Mouse (Mus musculus) neural tube, embryonic 15.5 days (tissue): Measurements from ENCODE around the gene Skap2. TPM values are rescaled to one million over a fixed set of nuclear protein-coding genes. Genes with fewer than 3 reads are reported as not detected.
A peak's percentile ranks its signal among the peaks of the same experiment; 100 is the strongest.

Source experiments
- ATAC-seq: fragments of 200-750 bp; cut with Nextera tagmentation; 2 replicates; pipeline ENCODE4 v1.8.0; 2017; ENCODE audit warnings: mild to moderate bottlenecking, moderate TSS enrichment, moderate library complexity; ENCODE audit not compliant: low FRiP score
- H3K27ac ChIP-seq: fragments of 300-500 bp; sonication (generic); replicated peaks from 2 replicates; pipeline ENCODE4 v1.5.1; 2015; ENCODE audit warnings: mild to moderate bottlenecking, inconsistent platforms
- H3K27me3 ChIP-seq: fragments of 300-500 bp; sonication (generic); replicated peaks from 2 replicates; pipeline ENCODE4 v1.6.1; 2015; ENCODE audit warnings: inconsistent platforms
- H3K36me3 ChIP-seq: fragments of 300-500 bp; sonication (generic); 2 replicates; pipeline ENCODE4 v1.6.1; 2015; ENCODE audit warnings: inconsistent platforms
- H3K4me1 ChIP-seq: fragments of 300-500 bp; sonication (generic); 2 replicates; pipeline ENCODE4 v1.6.1; 2015; ENCODE audit warnings: inconsistent platforms
- H3K4me2 ChIP-seq: fragments of 300-500 bp; sonication (generic); 2 replicates; pipeline ENCODE4 v1.6.1; 2015; ENCODE audit warnings: inconsistent platforms, mild to moderate bottlenecking, moderate library complexity
- H3K4me3 ChIP-seq: fragments of 300-500 bp; sonication (generic); replicated peaks from 2 replicates; pipeline ENCODE4 v1.5.1; 2015; ENCODE audit warnings: mild to moderate bottlenecking, inconsistent platforms
- H3K9ac ChIP-seq: fragments of 300-500 bp; sonication (generic); replicated peaks from 2 replicates; pipeline ENCODE4 v1.6.1; 2015; ENCODE audit warnings: mild to moderate bottlenecking, inconsistent platforms
- H3K9me3 ChIP-seq: fragments of 300-500 bp; sonication (generic); replicated peaks from 2 replicates; pipeline ENCODE4 v1.6.1; 2016; ENCODE audit warnings: inconsistent platforms
- WGBS: fragments of 180-500 bp; shearing (Covaris S2); methylation state at CpG from one replicate; pipeline ENCODE4 v1.1.7; 2015; ENCODE audit warnings: mixed read lengths; 5-methylcytosine and 5-hydroxymethylcytosine counted together
- polyA plus RNA-seq: library from polyadenylated mRNA; unstranded; fragments of >200 nt; fragmentation: Nextera tagmentation; extraction: Ambion mirVana; gene quantifications from 2 replicates; pipeline ENCODE4 v1.2.1, GENCODE M21; 2015

The Skap2 gene
- polyA plus RNA-seq, 1 experiment from 2014 or later: 29.5 TPM

GRCm38 (mm10) chr6:51927101-51927500 is 85.2 kb downstream of the Skap2 start:
- Histone ChIP-seq H3K4me2 (no peak overlapping the region), H3K27me3 (no peaks in the 10 kb centered on the region), H3K36me3 (no peaks in the 10 kb centered on the region), H3K4me1 (no peaks in the 10 kb centered on the region), H3K9me3 (no peaks in the 10 kb centered on the region), H3K27ac (no peak overlapping the region), H3K4me3 (no peak overlapping the region), H3K9ac (no peak overlapping the region)
- no peak for ATAC-seq
- WGBS: 74% methylated on average over 3 of the region's 3 CpGs

- H3K27me3 ChIP-seq: no peaks in the 10 kb centered on the region
- H3K4me1 ChIP-seq: no peaks in the 10 kb centered on the region
- ATAC-seq: no peak
- H3K36me3 ChIP-seq: no peaks in the 10 kb centered on the region
- H3K9ac ChIP-seq: no peak overlapping the region
- no peak overlapping the region for H3K4me3 ChIP-seq
- H3K4me2 ChIP-seq: no peak overlapping the region
- H3K9me3 ChIP-seq: no peaks in the 10 kb centered on the region
- WGBS: 83% methylated on average over 4 of the region's 4 CpGs
- H3K27ac ChIP-seq: no peak overlapping the region
Observed at GRCm38 (mm10) chr6:51921831-51922230, 90.5 kb downstream of the Skap2 start.

- H3K9ac ChIP-seq: no peak overlapping the region
- no peak overlapping the region for H3K4me3 ChIP-seq
- H3K36me3 ChIP-seq: no peaks in the 10 kb centered on the region
- no peak for ATAC-seq
- no peaks in the 10 kb centered on the region for H3K9me3 ChIP-seq
- peaks cover 12% of the 10 kb centered on the region for H3K4me1 ChIP-seq
- H3K27me3 ChIP-seq: no peaks in the 10 kb centered on the region
- no peak overlapping the region for H3K4me2 ChIP-seq
- no peak overlapping the region for H3K27ac ChIP-seq
Observed at GRCm38 (mm10) chr6:51908495-51908894, 103.9 kb downstream of the Skap2 start.

GRCm38 (mm10) chr6:51905659-51906058 is 106.7 kb downstream of the Skap2 start:
- Histone ChIP-seq H3K4me1 (peaks cover 12% of the 10 kb centered on the region), H3K4me2 (no peak overlapping the region), H3K4me3 (no peak overlapping the region), H3K27ac (no peak overlapping the region), H3K36me3 (no peaks in the 10 kb centered on the region), H3K9me3 (no peaks in the 10 kb centered on the region), H3K27me3 (no peaks in the 10 kb centered on the region), H3K9ac (no peak overlapping the region)
- no peak for ATAC-seq
- WGBS: 44% methylated on average over 4 of the region's 4 CpGs

GRCm38 (mm10) chr6:51901544-51901943 is 110.8 kb downstream of the Skap2 start:
- 75% methylated on average over 1 of the region's 1 CpGs for WGBS
- no peaks in the 10 kb centered on the region for H3K27me3 ChIP-seq
- H3K36me3 ChIP-seq: no peaks in the 10 kb centered on the region
- H3K4me2 ChIP-seq: no peak overlapping the region
- H3K9me3 ChIP-seq: no peaks in the 10 kb centered on the region
- ATAC-seq: no peak
- H3K4me3 ChIP-seq: no peak overlapping the region
- peaks cover 12% of the 10 kb centered on the region for H3K4me1 ChIP-seq
- no peak overlapping the region for H3K27ac ChIP-seq
- no peak overlapping the region for H3K9ac ChIP-seq

GRCm38 (mm10) chr6:51898318-51898994 is 113.9 kb downstream of the Skap2 start:
- H3K4me2 ChIP-seq: no peak overlapping the region
- no peaks in the 10 kb centered on the region for H3K27me3 ChIP-seq
- ATAC-seq: no peak
- no peaks in the 10 kb centered on the region for H3K36me3 ChIP-seq
- no peak overlapping the region for H3K4me3 ChIP-seq
- H3K9me3 ChIP-seq: no peaks in the 10 kb centered on the region
- WGBS: 80% methylated on average over 8 of the region's 8 CpGs
- no peak overlapping the region for H3K9ac ChIP-seq
- no peaks in the 10 kb centered on the region for H3K4me1 ChIP-seq
- no peak overlapping the region for H3K27ac ChIP-seq

- H3K4me3 ChIP-seq: no peak overlapping the region
- no peaks in the 10 kb centered on the region for H3K9me3 ChIP-seq
- no peaks in the 10 kb centered on the region for H3K4me1 ChIP-seq
- H3K27me3 ChIP-seq: no peaks in the 10 kb centered on the region
- H3K36me3 ChIP-seq: no peaks in the 10 kb centered on the region
- no peak overlapping the region for H3K4me2 ChIP-seq
- 81% methylated on average over 3 of the region's 3 CpGs for WGBS
- H3K27ac ChIP-seq: no peak overlapping the region
- no peak overlapping the region for H3K9ac ChIP-seq
- ATAC-seq: no peak
Observed at GRCm38 (mm10) chr6:51895753-51896152, 116.6 kb downstream of the Skap2 start.

- no peaks in the 10 kb centered on the region for H3K9me3 ChIP-seq
- no peaks in the 10 kb centered on the region for H3K27me3 ChIP-seq
- ATAC-seq: no peak
- 92% methylated on average over 3 of the region's 3 CpGs for WGBS
- no peaks in the 10 kb centered on the region for H3K36me3 ChIP-seq
- no peak overlapping the region for H3K4me3 ChIP-seq
- no peak overlapping the region for H3K4me2 ChIP-seq
- no peak overlapping the region for H3K9ac ChIP-seq
- H3K27ac ChIP-seq: no peak overlapping the region
- no peaks in the 10 kb centered on the region for H3K4me1 ChIP-seq
Observed at GRCm38 (mm10) chr6:51894717-51895116, 117.6 kb downstream of the Skap2 start.

- Histone ChIP-seq H3K4me2 (no peak overlapping the region), H3K27me3 (no peaks in the 10 kb centered on the region), H3K36me3 (no peaks in the 10 kb centered on the region), H3K4me3 (no peak overlapping the region), H3K9ac (no peak overlapping the region), H3K4me1 (no peaks in the 10 kb centered on the region), H3K9me3 (no peaks in the 10 kb centered on the region), H3K27ac (no peak overlapping the region)
- ATAC-seq: no peak
- WGBS: 78% methylated on average over 5 of the region's 5 CpGs
Observed at GRCm38 (mm10) chr6:51890356-51890755, 122.0 kb downstream of the Skap2 start.

- Histone ChIP-seq H3K27me3 (no peaks in the 10 kb centered on the region), H3K9ac (no peak overlapping the region), H3K36me3 (no peaks in the 10 kb centered on the region), H3K4me1 (no peaks in the 10 kb centered on the region), H3K4me3 (no peak overlapping the region), H3K9me3 (no peaks in the 10 kb centered on the region), H3K27ac (no peak overlapping the region), H3K4me2 (no peak overlapping the region)
- WGBS: 90% methylated on average over 4 of the region's 4 CpGs
- no peak for ATAC-seq
Observed at GRCm38 (mm10) chr6:51889824-51890223, 122.5 kb downstream of the Skap2 start.

GRCm38 (mm10) chr6:51886902-51887431 is 125.4 kb downstream of the Skap2 start:
- Histone ChIP-seq H3K27me3 (no peaks in the 10 kb centered on the region), H3K4me2 (no peak overlapping the region), H3K36me3 (no peaks in the 10 kb centered on the region), H3K4me1 (peaks cover 10% of the 10 kb centered on the region), H3K9me3 (no peaks in the 10 kb centered on the region), H3K9ac (no peak overlapping the region), H3K27ac (peak overlapping the region; percentile 29), H3K4me3 (no peak overlapping the region)
- ATAC-seq: no peak
- WGBS: 58% methylated on average over 3 of the region's 3 CpGs

- peak; percentile 53; the same call in 1 of the 2 replicates for ATAC-seq
- Histone ChIP-seq H3K9me3 (no peaks in the 10 kb centered on the region), H3K4me3 (no peak overlapping the region), H3K4me2 (no peak overlapping the region), H3K4me1 (peaks cover 16% of the 10 kb centered on the region), H3K27me3 (no peaks in the 10 kb centered on the region; the same call in 1 of the 2 replicates), H3K9ac (no peak overlapping the region), H3K36me3 (no peaks in the 10 kb centered on the region), H3K27ac (no peak overlapping the region)
- 42% methylated on average over 5 of the region's 5 CpGs for WGBS
Observed at GRCm38 (mm10) chr6:51882880-51883274, 129.5 kb downstream of the Skap2 start.
